Mouse (Mus musculus) ES-E14 (cell line): ENCODE measurements around the gene Ypel2. TPM values are rescaled to one million over a fixed set of nuclear protein-coding genes. Genes with fewer than 3 reads are reported as not detected.

Source experiments
- DNase-seq: peaks from one replicate; pipeline ENCODE4 v3.0.0-alpha.2; 2013; ENCODE audit warnings: low read depth, low spot score
- H3K27ac ChIP-seq: 2 replicates; pipeline ENCODE4 v1.5.1; 2012; ENCODE audit warnings: low read depth, mild to moderate bottlenecking, low read length, moderate library complexity, mixed read lengths; ENCODE audit not compliant: poor library complexity, insufficient read depth, severe bottlenecking
- H3K36me3 ChIP-seq: 2 replicates; pipeline ENCODE4 v1.6.1; 2012; ENCODE audit warnings: mild to moderate bottlenecking, low read length, moderate library complexity, mixed read lengths; ENCODE audit not compliant: control insufficient read depth, poor library complexity, insufficient read depth, severe bottlenecking
- H3K4me1 ChIP-seq, 2 experiments: fragments of 150-350 bp in 1 of 2; sonication (generic) in 1 of 2; 2 replicates each; pipeline ENCODE4 v1.6.1; 2012; ENCODE audit warnings: low read length in 2 of 2, mild to moderate bottlenecking in 1 of 2, mixed read lengths in 1 of 2; ENCODE audit not compliant: control insufficient read depth in 2 of 2, insufficient read depth in 2 of 2, poor library complexity in 1 of 2
- H3K4me3 ChIP-seq, 2 experiments: fragments of 150-350 bp in 1 of 2; sonication (generic) in 1 of 2; 2 replicates each; pipeline ENCODE4 v1.5.1; 2012; ENCODE audit warnings: low read length in 2 of 2, low read depth in 1 of 2, mild to moderate bottlenecking in 1 of 2, mixed read lengths in 1 of 2; ENCODE audit not compliant: insufficient read depth in 1 of 2, poor library complexity in 1 of 2, severe bottlenecking in 1 of 2
- H3K9ac ChIP-seq: 2 replicates; pipeline ENCODE4 v1.6.1; 2012; ENCODE audit warnings: low read depth, mild to moderate bottlenecking, low read length, mixed read lengths; ENCODE audit not compliant: poor library complexity, insufficient read depth, severe bottlenecking
- H3K9me3 ChIP-seq: fragments of 150-350 bp; sonication (generic); 2 replicates; pipeline ENCODE4 v1.6.1; 2012; ENCODE audit warnings: low read depth, mild to moderate bottlenecking, low read length; ENCODE audit not compliant: control insufficient read depth, insufficient read depth
- CHD2 ChIP-seq: IDR thresholded peaks from 2 replicates; pipeline ENCODE4 v1.6.1; 2014; ENCODE audit warnings: mild to moderate bottlenecking, low read depth, low read length, inconsistent platforms
- HCFC1 ChIP-seq: IDR thresholded peaks from 2 replicates; pipeline ENCODE4 v1.6.1; 2012; ENCODE audit warnings: low read length, inconsistent platforms, borderline replicate concordance; ENCODE audit not compliant: insufficient read depth
- MAFK ChIP-seq: IDR thresholded peaks from 2 replicates; pipeline ENCODE4 v1.6.1; 2014; ENCODE audit warnings: mild to moderate bottlenecking, low read depth, low read length, inconsistent platforms; ENCODE audit not compliant: insufficient read depth
- ZC3H11A ChIP-seq: IDR thresholded peaks from 2 replicates; pipeline ENCODE4 v1.6.1; 2012; ENCODE audit warnings: low read depth, mild to moderate bottlenecking, inconsistent platforms, low read length, borderline replicate concordance
- ZNF384 ChIP-seq: IDR thresholded peaks from 2 replicates; pipeline ENCODE4 v1.6.1; 2012; ENCODE audit warnings: low read depth, low read length, inconsistent platforms
- in situ Hi-C, 2 experiments: fragments of 600-800 bp; cut with MboI; formaldehyde crosslinking; loops; one replicate each; pipeline ENCODE4 v1.15.1; 2025; ENCODE audit warnings: low sequenced_read_pairs in 2 of 2, inconsistent platforms in 1 of 2; ENCODE audit not compliant: unreplicated experiment in 2 of 2
- total RNA-seq: library from RNA; depleted of rRNA; stranded (reverse); fragments of 300-350 nt; gene quantifications from 2 replicates; pipeline ENCODE4 v1.2.3, GENCODE M21; 2012

The Ypel2 gene
- total RNA-seq, 1 experiment, result 3.6 TPM

- DNase-seq, result no peak
- in situ Hi-C loops, result no loop called here
- H3K9ac ChIP-seq, result no peak overlapping the region
- H3K36me3 ChIP-seq, result no peaks in the 10 kb centered on the region
- H3K4me3 ChIP-seq, result no peak overlapping the region
- peaks cover 0 to under 1% of the 10 kb centered on the region in 2 experiments; a peak in 1 of 4 replicates for H3K4me1 ChIP-seq
- H3K27ac ChIP-seq, result no peak overlapping the region
- no peaks in the 10 kb centered on the region for H3K9me3 ChIP-seq
- TF ChIP-seq HCFC1 (no peak), CHD2 (no peak), MAFK (no peak), ZC3H11A (no peak), ZNF384 (no peak)
Observed at GRCm38 (mm10) chr11:87021551-87021950, 28.0 kb upstream of the Ypel2 start.

- in situ Hi-C loops, result no loop called here
Observed at GRCm38 (mm10) chr11:87020449-87020848, 26.9 kb upstream of the Ypel2 start.

GRCm38 (mm10) chr11:87019431-87019830 is 25.9 kb upstream of the Ypel2 start:
- in situ Hi-C loops, result no loop called here
- Histone ChIP-seq H3K4me1 (no peaks in the 10 kb centered on the region), H3K36me3 (no peaks in the 10 kb centered on the region), H3K27ac (no peak overlapping the region), H3K9me3 (no peaks in the 10 kb centered on the region), H3K4me3 (no peak overlapping the region), H3K9ac (no peak overlapping the region)
- TF ChIP-seq HCFC1, result no peak
- no peak for TF ChIP-seq ZC3H11A
- TF ChIP-seq MAFK, result no peak
- TF ChIP-seq CHD2, result no peak
- no peak for TF ChIP-seq ZNF384
- DNase-seq, result no peak

More at GRCm38 (mm10) chr11:87020449-87020848, 26.9 kb upstream of the Ypel2 start:
- DNase-seq, result no peak
- H3K9me3 ChIP-seq, result no peaks in the 10 kb centered on the region
- no peak for TF ChIP-seq CHD2
- TF ChIP-seq HCFC1, result no peak
- no peak for TF ChIP-seq MAFK
- TF ChIP-seq ZNF384, result no peak
- TF ChIP-seq ZC3H11A, result no peak
- H3K36me3 ChIP-seq, result no peaks in the 10 kb centered on the region
- H3K4me1 ChIP-seq, result no peaks in the 10 kb centered on the region
- no peak overlapping the region for H3K9ac ChIP-seq
- no peak overlapping the region for H3K27ac ChIP-seq
- no peak overlapping the region for H3K4me3 ChIP-seq

- Histone ChIP-seq H3K9ac (no peak overlapping the region), H3K4me1 (no peaks in the 10 kb centered on the region), H3K27ac (no peak overlapping the region), H3K4me3 (no peak overlapping the region), H3K9me3 (no peaks in the 10 kb centered on the region), H3K36me3 (no peaks in the 10 kb centered on the region)
- in situ Hi-C loops, result no loop called here
- no peak for DNase-seq
- TF ChIP-seq HCFC1 (no peak), MAFK (no peak), CHD2 (no peak), ZNF384 (no peak), ZC3H11A (no peak)
Observed at GRCm38 (mm10) chr11:87018081-87018480, 24.6 kb upstream of the Ypel2 start.

GRCm38 (mm10) chr11:87015691-87016090 is 22.2 kb upstream of the Ypel2 start:
- Histone ChIP-seq H3K4me3 (no peak overlapping the region), H3K27ac (no peak overlapping the region), H3K36me3 (no peaks in the 10 kb centered on the region), H3K4me1 (no peaks in the 10 kb centered on the region), H3K9me3 (no peaks in the 10 kb centered on the region), H3K9ac (no peak overlapping the region)
- no peak for TF ChIP-seq HCFC1
- no peak for TF ChIP-seq CHD2
- no peak for TF ChIP-seq MAFK
- in situ Hi-C loops, result no loop called here
- no peak for DNase-seq
